Mouse (Mus musculus): ENCODE results near the gene Bnipl. TPM values are rescaled to one million over a fixed set of nuclear protein-coding genes. Genes with fewer than 3 reads are reported as not detected.
"Not testable (repeated sequence)": the region's sequence is repeated elsewhere in the genome, so short reads cannot be mapped to it uniquely, and the experiment has no call there.

Bnipl gene
- polyA plus RNA-seq, 1 experiment from 2014 or later = 0.23 TPM

DNA sequence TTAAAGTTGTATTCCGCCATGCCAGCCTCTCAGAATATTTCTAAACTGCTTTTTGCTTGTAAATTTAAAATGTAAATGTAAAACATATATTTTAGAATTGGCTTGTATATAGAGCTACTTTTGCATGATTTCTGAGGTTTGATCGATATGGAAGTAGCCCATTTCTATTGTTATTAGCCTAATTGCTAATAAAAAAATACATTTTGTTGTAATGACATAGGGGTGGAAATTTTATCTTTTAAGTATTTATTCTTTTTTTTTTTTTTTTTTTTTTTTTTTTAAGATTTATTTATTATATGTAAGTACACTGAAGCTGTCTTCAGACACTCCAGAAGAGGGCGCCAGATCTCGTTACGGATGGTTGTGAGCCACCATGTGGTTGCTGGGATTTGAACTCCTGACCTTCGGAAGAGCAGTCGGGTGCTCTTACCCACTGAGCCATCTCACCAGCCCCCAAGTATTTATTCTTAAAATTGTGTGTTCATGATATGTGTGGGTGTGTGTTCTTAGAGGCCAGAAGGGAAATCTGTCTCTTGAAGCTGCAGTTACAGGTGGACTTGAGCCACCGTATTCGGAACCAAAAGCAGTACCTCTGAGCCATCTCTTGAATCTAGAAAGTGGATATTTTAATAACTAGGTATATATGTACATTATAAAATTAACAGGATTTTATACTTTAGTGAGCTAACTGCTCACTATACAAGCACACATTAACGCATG lies 37.9 kb downstream of the Bnipl start:
- not testable (repeated sequence) for H3K4me3 ChIP-seq (replicated peaks; ENCODE audit: low read length); H3K27me3 ChIP-seq (replicated peaks; ENCODE audit: control insufficient read depth, insufficient read depth, low read length); H3K36me3 ChIP-seq (ENCODE audit: control insufficient read depth, insufficient read depth); H3K27ac ChIP-seq (ENCODE audit: low read length); H3K9me3 ChIP-seq (ENCODE audit: control insufficient read depth, low read length); ATAC-seq; H3K9ac ChIP-seq (replicated peaks; ENCODE audit: low read depth, low read length); H3K4me2 ChIP-seq (ENCODE audit: low read length)
- WGBS = 94% methylated on average over 7 of the region's 10 CpGs
- peaks cover 11% of the 10 kb centered on the region for H3K4me1 ChIP-seq (replicated peaks; ENCODE audit: control insufficient read depth, insufficient read depth, low read length)

DNA sequence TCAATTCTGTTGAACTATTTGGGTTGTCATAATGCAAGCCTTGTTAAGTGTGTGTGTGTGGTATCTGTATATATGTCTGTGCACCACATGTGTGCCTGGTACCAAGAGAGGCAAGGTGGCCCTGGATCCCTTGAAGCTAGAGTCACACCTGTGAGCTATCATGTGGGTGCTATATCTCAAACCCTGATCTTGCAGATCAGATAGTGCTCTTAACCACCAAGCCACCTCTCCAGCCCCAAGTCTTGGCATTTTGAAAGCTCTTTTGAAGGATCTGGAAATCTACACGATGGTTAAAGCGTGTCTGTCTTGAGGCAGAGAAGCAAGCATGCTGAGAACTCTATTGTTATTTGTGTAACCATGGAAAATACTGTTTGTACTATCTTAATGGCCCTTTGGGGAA lies 40.4 kb downstream of the Bnipl start:
- H3K4me1 ChIP-seq (replicated peaks; ENCODE audit: control insufficient read depth, insufficient read depth, low read length) = no peaks in the 10 kb centered on the region
- ATAC-seq = no peak
- 68% methylated on average over 2 of the region's 2 CpGs for WGBS
- no peak overlapping the region for H3K4me3 ChIP-seq (replicated peaks; ENCODE audit: low read length)
- no peak overlapping the region for H3K9ac ChIP-seq (replicated peaks; ENCODE audit: low read depth, low read length)
- H3K36me3 ChIP-seq (ENCODE audit: control insufficient read depth, insufficient read depth) = peaks cover 6% of the 10 kb centered on the region
- no peaks in the 10 kb centered on the region for H3K9me3 ChIP-seq (ENCODE audit: control insufficient read depth, low read length)
- no peaks in the 10 kb centered on the region for H3K27me3 ChIP-seq (replicated peaks; ENCODE audit: control insufficient read depth, insufficient read depth, low read length)
- H3K27ac ChIP-seq (ENCODE audit: low read length) = no peak overlapping the region
- H3K4me2 ChIP-seq (ENCODE audit: low read length) = no peak overlapping the region

DNA sequence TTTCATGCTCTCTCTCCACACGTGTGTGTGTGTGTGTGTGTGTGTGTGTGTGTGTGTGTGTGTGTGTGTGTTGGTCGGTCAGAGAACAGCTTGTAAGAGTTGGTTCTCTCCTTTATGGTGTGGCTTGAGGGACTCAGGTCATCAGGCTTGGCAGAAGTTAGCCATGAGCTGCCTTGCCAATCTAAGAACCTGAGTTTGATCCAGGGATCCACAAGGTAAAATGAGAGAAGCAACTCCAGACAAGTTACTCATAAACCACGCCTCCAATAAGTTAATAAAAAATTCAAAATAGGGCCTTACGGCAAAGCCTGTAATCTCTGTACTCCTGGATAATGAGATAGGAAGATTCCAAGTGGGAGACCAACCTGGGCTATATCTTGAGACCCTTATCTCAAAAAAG lies 42.7 kb downstream of the Bnipl start:
- no peaks in the 10 kb centered on the region for H3K4me1 ChIP-seq (replicated peaks; ENCODE audit: control insufficient read depth, insufficient read depth, low read length)
- ATAC-seq = no peak
- H3K27me3 ChIP-seq (replicated peaks; ENCODE audit: control insufficient read depth, insufficient read depth, low read length) = no peaks in the 10 kb centered on the region
- no peak overlapping the region for H3K4me3 ChIP-seq (replicated peaks; ENCODE audit: low read length)
- H3K27ac ChIP-seq (ENCODE audit: low read length) = no peak overlapping the region
- H3K9me3 ChIP-seq (ENCODE audit: control insufficient read depth, low read length) = no peaks in the 10 kb centered on the region
- 89% methylated on average over 4 of the region's 4 CpGs for WGBS
- no peak overlapping the region for H3K9ac ChIP-seq (replicated peaks; ENCODE audit: low read depth, low read length)
- no peak overlapping the region for H3K4me2 ChIP-seq (ENCODE audit: low read length)
- H3K36me3 ChIP-seq (ENCODE audit: control insufficient read depth, insufficient read depth) = peaks cover 4% of the 10 kb centered on the region

DNA sequence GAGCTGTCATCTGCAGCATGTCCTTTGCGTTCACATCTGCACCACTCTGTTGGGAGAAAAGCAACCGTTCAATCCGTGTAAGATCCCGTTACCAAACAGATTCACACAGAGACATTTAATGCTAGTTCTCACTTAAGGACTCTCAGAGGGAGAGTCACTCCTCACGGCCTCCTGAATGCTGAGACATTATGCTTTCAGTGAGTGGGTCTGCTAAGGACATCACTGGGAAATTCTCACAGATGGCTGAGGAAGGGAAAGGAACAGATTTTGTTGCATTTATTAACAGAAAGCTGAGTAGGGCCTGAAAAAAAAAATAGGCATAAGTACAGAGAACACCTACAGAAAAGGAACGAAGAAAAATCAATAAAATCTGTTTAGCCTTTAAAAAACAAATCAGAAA lies 47.1 kb downstream of the Bnipl start:
- H3K4me1 ChIP-seq (replicated peaks; ENCODE audit: control insufficient read depth, insufficient read depth, low read length) = no peaks in the 10 kb centered on the region
- H3K9ac ChIP-seq (replicated peaks; ENCODE audit: low read depth, low read length) = no peak overlapping the region
- no peak for ATAC-seq
- H3K9me3 ChIP-seq (ENCODE audit: control insufficient read depth, low read length) = no peaks in the 10 kb centered on the region
- WGBS = 92% methylated on average over 6 of the region's 6 CpGs
- no peak overlapping the region for H3K4me3 ChIP-seq (replicated peaks; ENCODE audit: low read length)
- H3K36me3 ChIP-seq (ENCODE audit: control insufficient read depth, insufficient read depth) = peaks cover 19% of the 10 kb centered on the region
- no peak overlapping the region for H3K27ac ChIP-seq (ENCODE audit: low read length)
- H3K27me3 ChIP-seq (replicated peaks; ENCODE audit: control insufficient read depth, insufficient read depth, low read length) = no peaks in the 10 kb centered on the region
- no peak overlapping the region for H3K4me2 ChIP-seq (ENCODE audit: low read length)

DNA sequence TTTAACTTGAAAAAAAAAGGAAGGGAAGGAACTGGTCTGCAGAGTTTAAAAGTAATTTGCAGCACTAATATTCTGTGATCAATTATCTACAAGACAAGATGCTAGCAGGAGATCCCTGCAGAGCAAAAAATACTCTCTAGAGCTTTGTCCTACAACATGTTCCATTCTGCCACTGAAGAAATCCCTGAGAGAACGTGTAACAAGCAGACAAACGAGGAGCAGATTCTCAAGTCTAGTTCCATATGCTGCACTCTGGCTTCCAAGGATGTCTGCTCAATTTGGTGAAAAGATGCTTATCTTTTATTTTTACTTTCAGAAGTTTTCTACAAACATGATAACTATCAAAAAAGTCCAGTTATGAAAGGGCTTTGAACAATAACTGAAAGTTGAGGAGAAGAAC lies 50.4 kb downstream of the Bnipl start:
- peaks cover 17% of the 10 kb centered on the region for H3K36me3 ChIP-seq (ENCODE audit: control insufficient read depth, insufficient read depth)

DNA sequence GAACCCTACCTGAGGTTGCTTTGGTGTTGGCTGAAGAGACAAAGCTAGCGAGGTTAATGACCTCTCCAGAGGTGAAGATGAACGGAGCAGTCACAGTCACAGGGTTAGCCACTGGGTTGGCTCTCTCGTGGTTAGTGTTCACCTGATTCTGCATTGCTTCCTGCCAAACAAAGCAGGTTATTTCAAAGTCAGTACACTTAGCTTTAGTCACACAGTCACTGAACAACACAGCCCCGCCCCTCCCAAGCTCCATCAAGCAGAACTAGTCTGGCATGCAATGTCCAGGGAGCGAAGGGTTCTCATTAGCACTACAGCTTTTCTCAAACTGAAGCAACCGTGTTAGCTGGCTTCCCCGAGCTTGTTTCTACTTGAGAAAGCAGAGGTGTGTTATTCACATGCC lies 50.9 kb downstream of the Bnipl start:
- Histone ChIP-seq H3K27me3 (replicated peaks; ENCODE audit: control insufficient read depth, insufficient read depth, low read length) (no peaks in the 10 kb centered on the region), H3K9ac (replicated peaks; ENCODE audit: low read depth, low read length) (no peak overlapping the region), H3K36me3 (ENCODE audit: control insufficient read depth, insufficient read depth) (peaks cover 18% of the 10 kb centered on the region), H3K4me2 (ENCODE audit: low read length) (no peak overlapping the region), H3K9me3 (ENCODE audit: control insufficient read depth, low read length) (no peaks in the 10 kb centered on the region), H3K27ac (ENCODE audit: low read length) (peak overlapping the region; percentile 2; the same call in 1 of the 2 replicates), H3K4me3 (replicated peaks; ENCODE audit: low read length) (no peak overlapping the region), H3K4me1 (replicated peaks; ENCODE audit: control insufficient read depth, insufficient read depth, low read length) (no peaks in the 10 kb centered on the region)
- ATAC-seq = no peak
- 74% methylated on average over 7 of the region's 7 CpGs for WGBS

More for the DNA sequence above, 50.4 kb downstream of the Bnipl start:
- Histone ChIP-seq H3K4me2 (ENCODE audit: low read length) (no peak overlapping the region), H3K4me1 (replicated peaks; ENCODE audit: control insufficient read depth, insufficient read depth, low read length) (no peaks in the 10 kb centered on the region), H3K4me3 (replicated peaks; ENCODE audit: low read length) (no peak overlapping the region), H3K27me3 (replicated peaks; ENCODE audit: control insufficient read depth, insufficient read depth, low read length) (no peaks in the 10 kb centered on the region), H3K27ac (ENCODE audit: low read length) (no peak overlapping the region; the same call in 1 of the 2 replicates), H3K9me3 (ENCODE audit: control insufficient read depth, low read length) (no peaks in the 10 kb centered on the region), H3K9ac (replicated peaks; ENCODE audit: low read depth, low read length) (no peak overlapping the region)
- WGBS = 66% methylated on average over 2 of the region's 2 CpGs
- ATAC-seq = no peak

DNA sequence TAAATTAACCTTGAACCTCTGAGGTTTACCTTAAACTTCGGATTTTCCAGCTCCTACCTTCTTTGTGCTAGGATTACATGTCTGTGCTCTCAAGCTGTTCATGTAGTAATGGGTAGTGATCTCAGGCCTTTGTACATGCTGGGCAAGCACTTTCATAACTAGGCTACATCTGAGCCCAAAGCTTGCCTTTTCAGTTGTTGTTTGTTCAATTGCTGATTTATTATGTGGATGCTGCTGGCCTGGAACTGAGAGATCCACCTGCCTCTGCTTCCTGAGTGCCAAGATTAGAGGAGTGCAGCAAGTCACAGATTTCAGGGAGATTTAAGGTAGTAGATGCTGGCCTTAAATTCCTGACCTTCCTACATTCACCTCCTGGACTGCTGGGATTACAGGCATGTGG lies 51.9 kb downstream of the Bnipl start:
- no peak overlapping the region for H3K9ac ChIP-seq (replicated peaks; ENCODE audit: low read depth, low read length)
- H3K4me3 ChIP-seq (replicated peaks; ENCODE audit: low read length) = no peak overlapping the region
- no peaks in the 10 kb centered on the region for H3K9me3 ChIP-seq (ENCODE audit: control insufficient read depth, low read length)
- no peak overlapping the region for H3K27ac ChIP-seq (ENCODE audit: low read length)
- no peak for ATAC-seq
- no peaks in the 10 kb centered on the region for H3K4me1 ChIP-seq (replicated peaks; ENCODE audit: control insufficient read depth, insufficient read depth, low read length)
- H3K27me3 ChIP-seq (replicated peaks; ENCODE audit: control insufficient read depth, insufficient read depth, low read length) = no peaks in the 10 kb centered on the region
- 91% methylated on average over 1 of the region's 1 CpGs for WGBS
- H3K36me3 ChIP-seq (ENCODE audit: control insufficient read depth, insufficient read depth) = peaks cover 18% of the 10 kb centered on the region
- no peak overlapping the region for H3K4me2 ChIP-seq (ENCODE audit: low read length)

DNA sequence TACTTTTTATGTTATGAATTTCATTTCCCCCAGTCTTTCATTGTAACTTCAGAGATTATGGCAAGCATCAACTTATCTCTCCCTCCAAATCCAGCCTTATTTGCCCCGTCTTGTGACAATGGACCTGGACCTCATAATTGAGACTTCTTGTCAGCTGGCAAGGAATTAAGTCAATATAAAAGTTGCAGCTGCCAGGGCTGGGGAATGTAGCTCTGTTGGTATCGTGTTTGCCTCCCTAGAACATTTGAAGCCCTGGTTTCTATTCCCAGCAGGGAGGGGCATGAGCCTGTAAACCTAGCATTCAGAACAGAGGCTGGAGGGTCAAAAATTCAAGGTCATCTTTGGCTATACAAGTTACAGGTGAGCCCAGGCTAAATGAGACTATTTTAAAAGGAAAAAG lies 55.2 kb downstream of the Bnipl start:
- no peak for ATAC-seq
- H3K36me3 ChIP-seq (ENCODE audit: control insufficient read depth, insufficient read depth) = peaks cover 5% of the 10 kb centered on the region; the same call in 1 of the 2 replicates

DNA sequence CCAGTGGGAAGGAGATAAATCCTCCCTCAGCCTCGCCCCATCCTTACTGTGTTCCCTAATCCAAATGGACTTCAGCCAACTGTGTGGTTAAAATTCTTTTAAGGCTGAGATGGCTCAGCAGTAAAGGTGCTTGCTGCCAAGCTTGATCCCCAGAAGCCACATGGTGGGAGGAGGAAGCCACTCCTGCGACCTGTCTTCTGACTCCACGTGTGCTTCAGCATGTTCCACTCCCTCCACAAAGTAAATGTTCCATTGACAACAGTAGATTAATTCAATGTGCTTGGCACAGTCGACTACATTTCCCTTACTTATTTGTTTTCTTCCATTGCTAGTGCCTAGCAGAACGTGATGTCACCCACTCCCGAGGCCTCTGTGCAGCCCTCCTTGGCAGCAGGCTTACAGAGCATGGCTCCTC lies 56.3 kb downstream of the Bnipl start:
- H3K27me3 ChIP-seq (replicated peaks; ENCODE audit: control insufficient read depth, insufficient read depth, low read length) = no peaks in the 10 kb centered on the region
- no peak overlapping the region for H3K4me3 ChIP-seq (replicated peaks; ENCODE audit: low read length)
- H3K36me3 ChIP-seq (ENCODE audit: control insufficient read depth, insufficient read depth) = peaks cover 10% of the 10 kb centered on the region
- no peak overlapping the region for H3K9ac ChIP-seq (replicated peaks; ENCODE audit: low read depth, low read length)
- H3K27ac ChIP-seq (ENCODE audit: low read length) = no peak overlapping the region
- no peak for ATAC-seq
- H3K4me2 ChIP-seq (ENCODE audit: low read length) = no peak overlapping the region
- WGBS = 69% methylated on average over 6 of the region's 6 CpGs
- no peaks in the 10 kb centered on the region for H3K9me3 ChIP-seq (ENCODE audit: control insufficient read depth, low read length)
- H3K4me1 ChIP-seq (replicated peaks; ENCODE audit: control insufficient read depth, insufficient read depth, low read length) = no peaks in the 10 kb centered on the region

More for the DNA sequence above, 55.2 kb downstream of the Bnipl start:
- Histone ChIP-seq H3K27me3 (replicated peaks; ENCODE audit: control insufficient read depth, insufficient read depth, low read length) (no peaks in the 10 kb centered on the region), H3K9me3 (ENCODE audit: control insufficient read depth, low read length) (no peaks in the 10 kb centered on the region), H3K9ac (replicated peaks; ENCODE audit: low read depth, low read length) (no peak overlapping the region), H3K4me2 (ENCODE audit: low read length) (no peak overlapping the region), H3K4me3 (replicated peaks; ENCODE audit: low read length) (no peak overlapping the region), H3K27ac (ENCODE audit: low read length) (no peak overlapping the region), H3K4me1 (replicated peaks; ENCODE audit: control insufficient read depth, insufficient read depth, low read length) (no peaks in the 10 kb centered on the region)
- 80% methylated on average over 2 of the region's 2 CpGs for WGBS

Data from forebrain, embryonic 16.5 days (tissue).